Mouse (Mus musculus) bone marrow macrophage, adult 2 months (primary cell): ENCODE measurements around the gene Kcnmb1.

ENCODE experiments used
- CTCF ChIP-seq: IDR thresholded peaks from 2 replicates; pipeline ENCODE4 v1.5.1; 2012; ENCODE audit warnings: low read depth, mild to moderate bottlenecking, low read length, moderate library complexity
- POLR2A ChIP-seq: IDR thresholded peaks from 2 replicates; pipeline ENCODE4 v1.6.1; 2012; ENCODE audit warnings: mild to moderate bottlenecking, low read depth, low read length, borderline replicate concordance

- TF ChIP-seq CTCF (no peak), POLR2A (no peak)
Measured at GRCm38 (mm10) chr11:33918424-33918823, 44.4 kb upstream of the Kcnmb1 start.
